Mouse (Mus musculus): ENCODE data around the gene Kif6. TPM values are rescaled to one million over a fixed set of nuclear protein-coding genes. Genes with fewer than 3 reads are reported as not detected.

The Kif6 gene
- polyA plus RNA-seq, 2 experiments: 1.1 TPM

GRCm38 (mm10) chr17:49951491-49951855, 336.5 kb downstream of the Kif6 start:
- Histone ChIP-seq H3K27me3 (ENCODE audit: control insufficient read depth, insufficient read depth, low read length) (no peaks in the 10 kb centered on the region), H3K27ac (replicated peaks; ENCODE audit: low read depth, low read length) (no peak overlapping the region), H3K9ac (ENCODE audit: low read depth, low read length, severe bottlenecking) (no peak overlapping the region), H3K36me3 (ENCODE audit: control insufficient read depth, insufficient read depth, low read length) (no peaks in the 10 kb centered on the region), H3K4me3 (replicated peaks; ENCODE audit: low read length) (no peak overlapping the region), H3K4me2 (replicated peaks; ENCODE audit: low read depth, low read length, severe bottlenecking) (peak overlapping the region; percentile 34), H3K4me1 (ENCODE audit: control insufficient read depth, insufficient read depth, low read length) (0 out of 2 replicates have a peak, but pooled peaks cover 4% of the 10 kb centered on the region), H3K9me3 (ENCODE audit: control insufficient read depth, low read length) (no peaks in the 10 kb centered on the region)
- DNase-seq (ENCODE audit: low spot score): peak; percentile 89
- peak; percentile 47; the same call in 1 of the 2 replicates for ATAC-seq (ENCODE audit: low FRiP score, low read depth)
- no peak for TF ChIP-seq POLR2A (IDR thresholded peaks at IDR 0.05; ENCODE audit: borderline replicate concordance, extremely low read depth, insufficient read depth, insufficient read length)
- WGBS: 8% methylated on average over 7 of the region's 7 CpGs

GRCm38 (mm10) chr17:49951856-49952607, 337.1 kb downstream of the Kif6 start:
- no peak for TF ChIP-seq POLR2A (IDR thresholded peaks at IDR 0.05; ENCODE audit: borderline replicate concordance, extremely low read depth, insufficient read depth, insufficient read length)

GRCm38 (mm10) chr17:49959021-49959420, 344.1 kb downstream of the Kif6 start:
- Histone ChIP-seq H3K36me3 (ENCODE audit: control insufficient read depth, insufficient read depth, low read length) (no peaks in the 10 kb centered on the region), H3K27me3 (ENCODE audit: control insufficient read depth, insufficient read depth, low read length) (no peaks in the 10 kb centered on the region), H3K27ac (replicated peaks; ENCODE audit: low read depth, low read length) (no peak overlapping the region), H3K4me3 (replicated peaks; ENCODE audit: low read length) (no peak overlapping the region), H3K4me2 (replicated peaks; ENCODE audit: low read depth, low read length, severe bottlenecking) (no peak overlapping the region), H3K9me3 (ENCODE audit: control insufficient read depth, low read length) (no peaks in the 10 kb centered on the region), H3K9ac (ENCODE audit: low read depth, low read length, severe bottlenecking) (no peak overlapping the region), H3K4me1 (ENCODE audit: control insufficient read depth, insufficient read depth, low read length) (no peaks in the 10 kb centered on the region)
- ATAC-seq (ENCODE audit: low FRiP score, low read depth) (no peak), DNase-seq (ENCODE audit: low spot score) (no peak)
- TF ChIP-seq POLR2A (IDR thresholded peaks at IDR 0.05; ENCODE audit: borderline replicate concordance, extremely low read depth, insufficient read depth, insufficient read length): no peak

More at GRCm38 (mm10) chr17:49951856-49952607, 337.1 kb downstream of the Kif6 start:
- Histone ChIP-seq H3K9me3 (ENCODE audit: control insufficient read depth, low read length) (no peaks in the 10 kb centered on the region), H3K9ac (ENCODE audit: low read depth, low read length, severe bottlenecking) (no peak overlapping the region), H3K4me2 (replicated peaks; ENCODE audit: low read depth, low read length, severe bottlenecking) (peak overlapping the region; percentile 34), H3K4me3 (replicated peaks; ENCODE audit: low read length) (0 out of 2 replicates have a peak overlapping the region, but pooled peaks have one; percentile 10), H3K4me1 (ENCODE audit: control insufficient read depth, insufficient read depth, low read length) (0 out of 2 replicates have a peak, but pooled peaks cover 4% of the 10 kb centered on the region), H3K36me3 (ENCODE audit: control insufficient read depth, insufficient read depth, low read length) (no peaks in the 10 kb centered on the region), H3K27me3 (ENCODE audit: control insufficient read depth, insufficient read depth, low read length) (no peaks in the 10 kb centered on the region), H3K27ac (replicated peaks; ENCODE audit: low read depth, low read length) (no peak overlapping the region)
- DNase-seq (ENCODE audit: low spot score) (no peak), ATAC-seq (ENCODE audit: low FRiP score, low read depth) (no peak)
- 45% methylated on average over 22 of the region's 22 CpGs for WGBS

Other genes starting within 250 kb of the Kif6 start
- gene Mocs1, start 186.8 kb upstream of the Kif6 start, polyA plus RNA-seq (2012; rRNA removed): 18.3 and 21.5 TPM in 2 replicates
- gene Mocs1, start 186.8 kb upstream of the Kif6 start, polyA plus RNA-seq (2014; fragmentation: Nextera tagmentation; extraction: Ambion mirVana): 8.0 and 8.1 TPM in 2 replicates
- gene Daam2, start 50.8 kb upstream of the Kif6 start, polyA plus RNA-seq (2012; rRNA removed): 30.0 and 34.0 TPM in 2 replicates
- 8.7 and 11.6 TPM in 2 replicates for gene Daam2, start 50.8 kb upstream of the Kif6 start, polyA plus RNA-seq (2014; fragmentation: Nextera tagmentation; extraction: Ambion mirVana)